Mouse (Mus musculus) adrenal gland, postnatal 25 days (tissue): ENCODE measurements around the gene Zglp1. TPM values are rescaled to one million over a fixed set of nuclear protein-coding genes. Genes with fewer than 3 reads are reported as not detected.
A peak's percentile ranks its signal among the peaks of the same experiment; 100 is the strongest.

ENCODE experiments used
- DNase-seq: peaks from one replicate; pipeline ENCODE4 v3.0.0; 2021; ENCODE audit warnings: mixed read lengths
- long read RNA-seq: library from polyadenylated mRNA; stranded (forward); transcript quantifications from one replicate; pipeline ENCODE4 v2.0.0, GENCODE M21; 2021
- total RNA-seq: library from RNA; stranded (reverse); gene quantifications from 2 replicates; pipeline ENCODE4 v1.2.3, GENCODE M21; 2021

The Zglp1 gene
- not detected in 2 replicates for total RNA-seq
- long read RNA-seq, result 0 reads

- DNase-seq, result no peak
These were observed at the start of gene Zglp1 for GRCm38 (mm10) chr9:21067006-21067684. TSS of gene Zglp1 (minus strand) at chr9:21067093.

DNA sequence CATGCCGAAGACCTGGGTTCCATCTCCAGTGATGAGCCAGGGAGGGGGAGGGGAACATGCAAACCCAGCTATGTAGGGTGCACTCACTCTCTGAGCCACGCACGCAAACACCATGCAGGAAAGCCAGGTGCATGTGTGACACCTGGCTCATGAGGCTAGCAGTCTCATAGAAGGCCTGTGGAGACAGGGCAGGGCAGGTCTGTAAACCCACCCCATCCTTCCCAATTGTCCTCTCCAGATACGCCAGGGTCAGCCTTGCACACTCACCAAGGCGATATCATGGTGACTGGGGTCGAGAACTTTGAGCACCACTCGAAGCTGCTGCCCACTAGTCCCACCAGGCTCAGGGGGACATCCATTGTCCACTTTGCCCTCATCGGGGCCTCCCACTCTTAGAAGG, 48.2 kb upstream of the Zglp1 start:
- no peak for DNase-seq

GRCm38 (mm10) chr9:21114190-21114589, 47.3 kb upstream of the Zglp1 start:
- DNase-seq, result no peak

DNA sequence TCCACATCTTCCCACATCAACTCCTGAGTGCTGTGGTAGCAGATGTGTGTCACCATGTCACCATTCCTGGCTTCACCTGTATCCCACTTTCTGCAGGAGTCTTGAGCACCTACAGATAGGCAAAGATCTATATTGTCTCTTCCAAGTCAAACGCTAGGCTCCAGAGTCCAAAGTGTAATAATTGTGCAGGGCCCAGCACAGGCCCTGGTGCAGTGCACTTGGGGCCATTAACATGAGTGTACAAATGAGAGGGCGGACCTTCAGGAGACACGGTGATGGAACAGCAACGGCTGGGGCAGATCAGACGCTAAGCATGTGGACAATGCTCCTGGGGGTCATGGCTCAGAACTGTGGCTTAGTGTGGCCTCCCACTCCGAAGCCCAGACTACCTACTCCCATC, 46.9 kb upstream of the Zglp1 start:
- DNase-seq, result no peak

- DNase-seq, result no peak
These were observed 40.8 kb upstream of the Zglp1 start for GRCm38 (mm10) chr9:21107607-21108237.

DNA sequence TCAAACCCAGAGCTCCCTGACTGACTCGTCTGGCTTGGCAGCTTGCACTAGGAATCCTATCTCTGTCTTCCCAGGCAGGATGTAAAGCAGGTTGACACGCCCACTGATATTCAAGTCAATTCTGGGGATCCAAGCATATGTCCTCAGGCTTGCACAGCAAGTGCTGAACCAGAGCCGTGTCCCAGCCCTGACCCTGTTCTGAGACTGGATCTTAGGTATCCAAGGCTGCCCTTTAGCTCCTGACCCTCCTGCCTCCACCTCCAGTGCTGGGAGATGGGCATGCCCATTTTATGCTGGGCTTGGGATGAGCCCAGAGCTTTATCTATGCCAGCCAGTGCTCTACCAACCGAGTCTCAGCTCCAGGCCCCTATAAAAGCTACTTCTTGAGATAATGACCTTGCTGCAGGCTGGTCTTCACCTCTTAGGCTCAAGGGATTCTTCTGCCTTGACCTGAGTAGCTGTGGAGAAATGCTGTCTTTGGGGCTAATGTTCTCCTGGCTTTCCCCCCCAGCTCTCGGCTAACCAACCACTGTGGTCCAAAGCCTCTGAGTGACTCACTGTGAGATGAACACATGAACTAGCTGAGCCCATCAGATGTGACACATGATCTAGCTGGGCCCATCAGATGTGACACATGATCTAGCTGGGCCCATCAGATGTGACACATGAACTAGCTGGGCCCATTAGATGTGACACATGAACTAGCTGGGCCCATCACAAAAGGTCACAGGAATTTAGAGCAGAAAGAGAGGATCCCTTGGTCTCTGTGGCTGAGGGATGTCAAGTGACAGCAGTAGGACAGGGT, 39.1 kb upstream of the Zglp1 start:
- DNase-seq, result no peak

DNA sequence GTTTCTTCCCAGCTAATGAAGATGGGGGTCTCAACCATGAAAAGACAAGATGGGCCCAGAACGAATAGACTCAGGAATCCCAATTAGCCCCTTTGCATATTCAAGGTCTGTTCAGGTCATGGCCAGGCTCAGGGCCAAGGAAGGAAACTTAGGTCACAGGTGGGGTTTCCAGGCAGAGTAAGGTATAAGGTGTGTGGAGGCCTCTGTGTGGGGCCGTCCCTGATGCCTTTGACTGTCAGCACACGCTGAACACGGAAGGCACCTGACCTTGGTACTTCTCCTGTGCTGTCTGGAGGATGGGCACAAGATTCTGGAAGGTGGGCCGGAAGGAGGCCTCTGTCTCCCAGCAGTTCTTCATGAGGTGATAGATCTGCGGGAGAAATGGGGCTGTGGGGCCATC, 37.9 kb upstream of the Zglp1 start:
- no peak for DNase-seq

DNA sequence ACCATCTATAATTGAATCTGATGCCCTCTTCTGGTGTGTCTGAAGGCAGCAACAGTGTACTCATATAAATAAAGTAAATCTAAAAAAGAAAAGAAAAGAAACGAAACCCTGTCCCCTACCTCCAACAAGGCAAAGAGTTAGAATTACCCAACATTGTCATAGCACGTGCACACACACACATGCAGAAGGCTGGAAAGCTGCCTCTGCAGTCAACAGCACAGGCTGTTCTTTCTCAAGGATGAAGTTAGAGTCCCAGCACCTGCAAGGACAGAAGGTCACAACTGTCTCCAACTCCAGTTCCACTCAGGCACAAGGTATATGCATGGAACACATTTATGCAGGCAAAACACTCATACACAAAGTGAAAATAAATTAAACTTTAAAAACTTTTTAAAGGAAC, 35.2 kb upstream of the Zglp1 start:
- DNase-seq, result no peak

- DNase-seq, result no peak
These were observed 33.7 kb upstream of the Zglp1 start for GRCm38 (mm10) chr9:21100447-21101161.

DNA sequence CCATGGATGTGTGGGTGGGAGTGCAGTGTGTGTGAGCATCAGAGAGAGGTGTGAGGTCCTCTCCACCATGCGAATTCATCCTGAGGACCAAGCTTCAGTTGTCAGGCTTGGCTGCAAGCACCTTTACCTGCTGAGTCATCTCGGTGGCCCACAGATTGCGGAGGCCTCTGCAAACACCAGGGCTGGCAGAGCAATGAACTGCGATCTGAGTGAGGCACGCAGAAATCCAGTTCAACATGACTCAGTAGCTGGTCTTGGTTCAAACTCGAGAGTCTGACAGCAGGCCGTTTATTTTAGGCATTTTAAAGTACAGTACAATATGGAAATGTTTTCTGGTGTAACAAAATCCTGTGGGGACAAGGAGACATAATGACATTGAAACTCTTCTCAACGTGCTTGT, 30.9 kb upstream of the Zglp1 start:
- DNase-seq, result no peak

- no peak for DNase-seq
These were observed 29.1 kb upstream of the Zglp1 start for GRCm38 (mm10) chr9:21095958-21096357.

DNA sequence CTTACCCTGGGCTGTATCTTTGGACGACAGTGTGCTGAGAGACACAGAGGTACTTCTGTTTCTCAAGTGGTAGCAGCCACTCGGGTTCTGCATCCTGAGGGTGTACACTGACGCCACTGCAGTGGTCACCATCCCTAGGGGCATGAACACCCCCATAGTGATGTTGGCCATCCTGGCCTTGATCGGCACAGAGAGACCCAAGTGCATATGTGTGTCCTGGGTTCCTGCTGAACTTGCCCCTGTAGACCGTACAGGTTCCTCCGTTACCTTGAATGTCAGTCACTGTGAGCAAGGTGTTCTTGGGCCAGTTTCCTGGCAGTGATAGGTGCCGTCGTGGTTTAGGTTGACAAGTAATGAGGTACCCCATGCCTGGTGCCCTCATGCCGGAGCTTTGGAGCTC, 26.5 kb upstream of the Zglp1 start:
- no peak for DNase-seq

DNA sequence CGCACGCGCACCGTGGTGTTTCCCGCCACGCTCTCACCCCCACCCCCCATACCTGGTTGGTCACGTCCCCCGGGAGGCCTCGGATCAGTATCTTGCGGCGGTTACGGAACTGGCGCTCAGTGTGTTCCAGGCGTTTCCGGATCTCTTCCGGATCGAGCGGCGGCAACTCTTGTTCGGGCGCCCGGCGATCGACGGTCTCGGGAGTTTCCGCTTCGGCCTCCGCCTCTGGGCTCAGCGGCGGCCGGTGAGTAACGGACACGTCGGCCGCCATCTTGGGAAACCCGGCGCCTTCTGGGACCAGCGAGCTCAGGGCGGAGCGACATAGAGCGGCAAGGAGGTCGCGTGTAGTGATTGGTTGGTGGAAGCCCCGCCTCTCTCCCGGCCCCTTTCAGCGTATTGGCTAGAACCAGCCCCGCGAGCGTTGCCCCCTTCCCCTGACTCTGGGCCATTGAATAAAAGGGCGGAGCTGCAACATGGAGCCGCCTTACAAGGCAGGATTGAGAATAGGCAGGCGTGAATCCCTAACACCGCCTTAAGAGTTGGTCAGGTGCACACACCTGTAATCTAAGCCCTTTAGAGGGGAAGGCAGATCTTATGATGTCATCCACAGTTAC, 24.9 kb upstream of the Zglp1 start, which contains the start of the genes Gm38431 and Raver1:
TSS of gene Gm38431 (minus strand) at position 291 of the 614 bp plus-strand sequence.
TSS of gene Raver1 (minus strand) at position 302 of the 614 bp plus-strand sequence.
- peak; percentile 96 for DNase-seq

DNA sequence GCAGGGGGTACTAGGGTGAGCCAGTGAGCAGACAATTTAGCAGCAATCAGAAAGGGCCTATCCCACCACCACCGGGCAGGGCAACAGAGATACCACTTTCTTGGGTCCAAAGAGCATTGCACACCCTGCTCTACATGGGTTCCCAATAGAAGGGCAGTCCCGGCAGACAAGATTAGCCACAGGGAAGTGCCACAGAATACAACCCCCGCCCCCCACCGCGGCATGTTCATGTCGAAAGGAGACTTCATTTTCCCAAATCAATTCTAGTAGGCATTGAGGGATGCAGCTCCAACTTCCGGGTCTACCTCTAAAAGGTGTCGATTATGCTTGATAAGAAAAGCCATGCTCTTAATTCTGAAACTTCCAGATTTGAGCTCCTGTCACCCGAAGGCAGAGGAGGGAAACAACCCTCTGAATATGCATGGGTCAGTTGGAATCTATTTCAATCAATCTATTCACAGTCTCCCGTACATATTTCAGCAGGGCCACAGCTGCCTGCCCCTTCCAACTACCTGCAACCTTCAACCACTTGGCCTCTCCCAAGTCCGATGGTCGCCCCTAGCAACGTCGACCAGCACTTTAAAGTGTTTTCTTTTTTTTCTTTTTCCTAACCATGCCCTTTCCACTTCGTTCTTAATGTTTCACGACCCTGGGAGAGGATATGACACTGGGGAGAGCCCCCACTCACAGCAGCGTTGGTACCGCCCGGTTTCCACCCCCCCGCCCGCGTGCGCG, 24.2 kb upstream of the Zglp1 start:
- no peak for DNase-seq

- DNase-seq, result no peak
These were observed 23.6 kb upstream of the Zglp1 start for GRCm38 (mm10) chr9:21090537-21090936.

DNA sequence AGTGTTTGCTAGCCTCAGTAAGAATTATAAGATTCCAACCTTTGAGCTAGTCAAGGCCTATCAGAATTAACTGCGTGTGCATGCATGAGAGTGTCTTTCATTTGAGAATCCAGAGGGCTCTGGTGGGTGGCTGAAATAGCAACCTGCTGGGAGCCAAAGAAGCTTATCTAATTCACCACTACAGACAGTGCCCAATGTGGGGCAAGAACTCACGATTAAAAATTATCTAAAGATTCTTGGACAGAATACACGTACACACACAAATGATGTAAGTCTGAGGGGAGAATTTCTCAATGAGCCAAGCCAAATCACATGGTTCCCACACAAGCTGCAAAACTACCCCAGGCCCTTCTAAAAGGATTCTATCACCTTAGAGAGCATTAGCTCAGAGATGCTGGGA, 16.4 kb upstream of the Zglp1 start:
- no peak for DNase-seq

- no peak for DNase-seq
These were observed 14.2 kb upstream of the Zglp1 start for GRCm38 (mm10) chr9:21081127-21081526.

- DNase-seq, result no peak
These were observed 8.7 kb upstream of the Zglp1 start for GRCm38 (mm10) chr9:21075625-21076024.

DNA sequence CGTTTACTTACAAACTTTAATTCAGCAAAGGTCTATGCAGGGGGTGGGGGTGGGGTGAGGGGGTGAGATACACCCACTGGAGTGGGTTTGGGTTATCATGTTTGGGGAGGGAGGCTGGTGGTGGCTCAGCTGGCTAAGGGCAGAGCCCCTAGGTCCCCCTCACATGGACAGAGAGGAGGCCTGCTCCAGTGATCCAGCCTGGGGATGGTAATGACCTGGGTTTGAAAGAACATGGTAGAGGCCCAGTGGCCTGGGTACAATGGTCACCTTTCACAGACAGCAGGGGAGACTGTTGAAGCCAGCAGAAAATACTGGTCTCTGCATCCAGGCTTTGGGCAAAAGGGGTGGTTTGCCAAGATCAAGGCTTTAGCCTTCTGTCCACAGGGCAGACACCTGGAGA, 7.3 kb upstream of the Zglp1 start:
- no peak for DNase-seq

GRCm38 (mm10) chr9:21073044-21073840, 6.3 kb upstream of the Zglp1 start, which contains the start of the genes Gm49373 and Fdx1l:
TSS of gene Gm49373 (minus strand) at chr9:21073096.
TSS of gene Fdx1l (minus strand) at chr9:21073614.
- DNase-seq, result peak; percentile 88
